ENCODE assay signal across 15 mouse cellular contexts in the genomic region with DNA sequence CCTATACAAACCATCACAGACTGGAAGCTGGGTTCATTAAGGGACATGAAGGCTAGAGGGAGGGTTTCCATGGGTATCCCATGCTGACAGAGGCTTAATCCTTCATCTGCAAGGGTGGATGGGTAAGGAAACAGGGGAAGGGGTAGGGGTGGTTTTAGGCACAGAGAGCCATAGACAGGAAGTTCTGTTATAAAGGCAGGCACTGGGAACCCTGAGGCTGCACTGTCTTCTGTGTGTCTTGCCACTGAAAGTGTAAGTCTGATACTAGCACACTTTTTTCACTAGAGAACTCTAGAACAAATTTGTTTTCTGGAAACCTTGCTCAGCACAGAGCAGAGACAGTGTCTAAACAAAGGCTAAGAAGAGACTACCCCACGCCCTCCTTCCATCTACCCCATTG.
DNase-seq lines count a peak whose midpoint lies in the region; ATAC-seq and TF ChIP-seq lines count a peak whose summit lies in the region.
"Had no signal": no experiment of that assay in that cellular context is flagged by ENCODE, and none has a peak within 500 bp of the region (broad histone marks: within the 10 kb centered on the region; RNA-seq: fewer than 3 reads in every experiment).

No protein-coding gene starts in this region.

- H3K4me3 ChIP-seq in intestine, embryonic 14.5 days (ENCODE audit: low read depth, low read length), result no peak overlapping the region
- no peak overlapping the region for H3K4me3 ChIP-seq in intestine, postnatal 0 days (ENCODE audit: low read depth, low read length)
- H3K4me3 ChIP-seq in limb, embryonic 10.5 days, result no peak overlapping the region
- H3K4me3 ChIP-seq in stomach, postnatal 0 days (ENCODE audit: low read depth, low read length), result no peak overlapping the region
- H3K4me3 ChIP-seq: forebrain, embryonic 13.5 days; gastrocnemius, adult 2 months; hindbrain, embryonic 15.5 days had no signal

- peaks cover 30% of the 10 kb centered on the region for H3K4me1 ChIP-seq in intestine, embryonic 14.5 days (replicated peaks; ENCODE audit: control insufficient read depth, insufficient read depth, low read length)
- peaks cover 3% of the 10 kb centered on the region; the same call in 1 of the 2 replicates for H3K4me1 ChIP-seq in intestine, postnatal 0 days (replicated peaks; ENCODE audit: control insufficient read depth, insufficient read depth, low read length)
- H3K4me1 ChIP-seq in limb, embryonic 10.5 days, result peaks cover 40% of the 10 kb centered on the region
- H3K4me1 ChIP-seq in stomach, postnatal 0 days (replicated peaks; ENCODE audit: control insufficient read depth, insufficient read depth), result no peaks in the 10 kb centered on the region
- H3K4me1 ChIP-seq: forebrain, embryonic 13.5 days had no signal

- no peaks in the 10 kb centered on the region for H3K36me3 ChIP-seq in intestine, embryonic 14.5 days (ENCODE audit: control insufficient read depth, insufficient read depth, low read length)
- no peaks in the 10 kb centered on the region for H3K36me3 ChIP-seq in intestine, postnatal 0 days (ENCODE audit: control insufficient read depth, insufficient read depth)
- H3K36me3 ChIP-seq in limb, embryonic 10.5 days, result no peaks in the 10 kb centered on the region
- H3K36me3 ChIP-seq in stomach, postnatal 0 days (ENCODE audit: control insufficient read depth, insufficient read depth, low read length), result no peaks in the 10 kb centered on the region
- H3K36me3 ChIP-seq: hindbrain, embryonic 15.5 days had no signal

- no peak for ATAC-seq in intestine, embryonic 14.5 days (replicated peaks; ENCODE audit: low FRiP score, low TSS enrichment, low read depth)
- no peak for ATAC-seq in intestine, postnatal 0 days
- no peak for ATAC-seq in stomach, postnatal 0 days (ENCODE audit: low FRiP score, low TSS enrichment)
- ATAC-seq: forebrain, embryonic 13.5 days had no signal

- no peak overlapping the region for H3K4me2 ChIP-seq in intestine, embryonic 14.5 days (ENCODE audit: low read length)
- H3K4me2 ChIP-seq in intestine, postnatal 0 days (replicated peaks; ENCODE audit: low read depth), result no peak overlapping the region
- no peak overlapping the region for H3K4me2 ChIP-seq in stomach, postnatal 0 days (replicated peaks; ENCODE audit: low read depth)
- H3K4me2 ChIP-seq: forebrain, embryonic 13.5 days; hindbrain, embryonic 15.5 days had no signal

- H3K9me3 ChIP-seq in intestine, embryonic 14.5 days (ENCODE audit: control insufficient read depth, low read length), result no peaks in the 10 kb centered on the region
- no peaks in the 10 kb centered on the region for H3K9me3 ChIP-seq in intestine, postnatal 0 days (ENCODE audit: control insufficient read depth)
- no peaks in the 10 kb centered on the region for H3K9me3 ChIP-seq in limb, embryonic 10.5 days (replicated peaks)
- no peaks in the 10 kb centered on the region for H3K9me3 ChIP-seq in stomach, postnatal 0 days (ENCODE audit: control insufficient read depth, low read length)
- H3K9me3 ChIP-seq: forebrain, embryonic 13.5 days; hindbrain, embryonic 15.5 days had no signal

- no peaks in the 10 kb centered on the region for H3K27me3 ChIP-seq in intestine, embryonic 14.5 days (replicated peaks; ENCODE audit: control insufficient read depth, insufficient read depth, low read length)
- H3K27me3 ChIP-seq in intestine, postnatal 0 days (replicated peaks; ENCODE audit: control insufficient read depth, insufficient read depth, low read length), result no peaks in the 10 kb centered on the region
- H3K27me3 ChIP-seq in limb, embryonic 10.5 days (ENCODE audit: low read depth, poor library complexity, severe bottlenecking), result peaks cover 3% of the 10 kb centered on the region; the same call in 1 of the 2 replicates
- no peaks in the 10 kb centered on the region for H3K27me3 ChIP-seq in stomach, postnatal 0 days (ENCODE audit: control insufficient read depth, insufficient read depth, low read length)
- H3K27me3 ChIP-seq: forebrain, embryonic 13.5 days; hindbrain, embryonic 15.5 days; megakaryocyte, embryonic 14.5 days had no signal

- WGBS in intestine, embryonic 14.5 days, result 73% methylated on average over 1 of the region's 1 CpGs
- 63% methylated on average over 1 of the region's 1 CpGs for WGBS in intestine, postnatal 0 days
- 80% methylated on average over 1 of the region's 1 CpGs for WGBS in limb, embryonic 10.5 days
- WGBS in stomach, postnatal 0 days, result 63% methylated on average over 1 of the region's 1 CpGs

- TF ChIP-seq CTCF in intestine, postnatal 0 days (IDR thresholded peaks at IDR 0.05; ENCODE audit: low read depth), result no peak
- TF ChIP-seq CTCF in stomach, postnatal 0 days (IDR thresholded peaks at IDR 0.05; ENCODE audit: low read depth), result no peak

- H3K27ac ChIP-seq in intestine, embryonic 14.5 days (ENCODE audit: low read depth), result peak overlapping the region; percentile 80
- H3K27ac ChIP-seq in intestine, postnatal 0 days (ENCODE audit: low read depth, low read length), result no peak overlapping the region
- peak overlapping the region; percentile 15; the same call in 1 of the 2 replicates for H3K27ac ChIP-seq in limb, embryonic 10.5 days
- H3K27ac ChIP-seq in stomach, postnatal 0 days (replicated peaks), result peak overlapping the region; percentile 63; the same call in 1 of the 2 replicates
- H3K27ac ChIP-seq: forebrain, embryonic 13.5 days; gastrocnemius, adult 2 months; hindbrain, embryonic 15.5 days; liver, embryonic 14.5 days had no signal

- TF ChIP-seq EP300 in stomach, postnatal 0 days (optimal IDR thresholded peaks at IDR 0.05), result no peak

- H3K9ac ChIP-seq in intestine, embryonic 14.5 days (ENCODE audit: low read length), result no peak overlapping the region
- no peak overlapping the region for H3K9ac ChIP-seq in intestine, postnatal 0 days (ENCODE audit: low read depth, low read length)
- H3K9ac ChIP-seq in stomach, postnatal 0 days (ENCODE audit: low read length), result no peak overlapping the region
- H3K9ac ChIP-seq: forebrain, embryonic 13.5 days; hindbrain, embryonic 15.5 days; liver, embryonic 14.5 days had no signal

- no peak for DNase-seq in intestine, embryonic 14.5 days (ENCODE audit: low spot score)
- peak; percentile 24 for DNase-seq in thymus, postnatal 0 days (ENCODE audit: low spot score)
- DNase-seq in thymus, postnatal 10 days (ENCODE audit: low spot score in 2 of 2), result no peak
- no peak for DNase-seq in limb, embryonic 10.5 days (ENCODE audit: low spot score)
- DNase-seq in stomach, postnatal 0 days (ENCODE audit: low spot score), result no peak
- DNase-seq in layer of hippocampus, postnatal 36 days, result no peak
- DNase-seq in heart, postnatal 4 days, result no peak
- DNase-seq: cerebellum, adult 18-20 months; gastrocnemius, adult 2 months; right cerebral cortex, postnatal 4 days had no signal
